Mouse (Mus musculus) limb, embryonic 13.5 days (tissue): ENCODE measurements around the gene Sfn. TPM values are rescaled to one million over a fixed set of nuclear protein-coding genes. Genes with fewer than 3 reads are reported as not detected.
A peak's percentile ranks its signal among the peaks of the same experiment; 100 is the strongest.

Source experiments
- ATAC-seq: fragments of 200-750 bp; cut with Nextera tagmentation; 2 replicates; pipeline ENCODE4 v1.8.0; 2017; ENCODE audit warnings: low read depth, moderate number of reproducible peaks, moderate TSS enrichment; ENCODE audit not compliant: low FRiP score
- H3K27ac ChIP-seq: fragments of 300-500 bp; sonication (generic); 2 replicates; pipeline ENCODE4 v1.5.1; 2015; ENCODE audit warnings: inconsistent platforms, mild to moderate bottlenecking, moderate library complexity
- H3K27me3 ChIP-seq: fragments of 300-500 bp; sonication (generic); 2 replicates; pipeline ENCODE4 v1.6.1; 2015; ENCODE audit warnings: mild to moderate bottlenecking, inconsistent platforms
- H3K36me3 ChIP-seq: fragments of 300-500 bp; sonication (generic); 2 replicates; pipeline ENCODE4 v1.6.1; 2015; ENCODE audit warnings: inconsistent platforms, mild to moderate bottlenecking, moderate library complexity
- H3K4me1 ChIP-seq: fragments of 300-500 bp; sonication (generic); 2 replicates; pipeline ENCODE4 v1.6.1; 2015; ENCODE audit warnings: inconsistent platforms
- H3K4me2 ChIP-seq: fragments of 300-500 bp; sonication (generic); replicated peaks from 2 replicates; pipeline ENCODE4 v1.6.1; 2015; ENCODE audit warnings: inconsistent platforms, mild to moderate bottlenecking, moderate library complexity
- H3K4me3 ChIP-seq: fragments of 300-500 bp; sonication (generic); 2 replicates; pipeline ENCODE4 v1.5.1; 2015; ENCODE audit warnings: moderate library complexity, mild to moderate bottlenecking, inconsistent platforms
- H3K9ac ChIP-seq: fragments of 300-500 bp; sonication (generic); 2 replicates; pipeline ENCODE4 v1.6.1; 2015; ENCODE audit warnings: mild to moderate bottlenecking, inconsistent platforms
- H3K9me3 ChIP-seq: fragments of 300-500 bp; sonication (generic); 2 replicates; pipeline ENCODE4 v1.6.1; 2016; ENCODE audit warnings: inconsistent platforms
- WGBS: fragments of 180-500 bp; shearing (Covaris S2); methylation state at CpG from one replicate; pipeline ENCODE4 v1.1.7; 2015; 5-methylcytosine and 5-hydroxymethylcytosine counted together
- polyA plus RNA-seq: library from polyadenylated mRNA; unstranded; fragments of >200 nt; fragmentation: Nextera tagmentation; extraction: Ambion mirVana; gene quantifications from 2 replicates; pipeline ENCODE4 v1.2.1, GENCODE M21; 2015

Sfn gene
- polyA plus RNA-seq, 1 experiment from 2014 or later: 81.3 TPM

DNA sequence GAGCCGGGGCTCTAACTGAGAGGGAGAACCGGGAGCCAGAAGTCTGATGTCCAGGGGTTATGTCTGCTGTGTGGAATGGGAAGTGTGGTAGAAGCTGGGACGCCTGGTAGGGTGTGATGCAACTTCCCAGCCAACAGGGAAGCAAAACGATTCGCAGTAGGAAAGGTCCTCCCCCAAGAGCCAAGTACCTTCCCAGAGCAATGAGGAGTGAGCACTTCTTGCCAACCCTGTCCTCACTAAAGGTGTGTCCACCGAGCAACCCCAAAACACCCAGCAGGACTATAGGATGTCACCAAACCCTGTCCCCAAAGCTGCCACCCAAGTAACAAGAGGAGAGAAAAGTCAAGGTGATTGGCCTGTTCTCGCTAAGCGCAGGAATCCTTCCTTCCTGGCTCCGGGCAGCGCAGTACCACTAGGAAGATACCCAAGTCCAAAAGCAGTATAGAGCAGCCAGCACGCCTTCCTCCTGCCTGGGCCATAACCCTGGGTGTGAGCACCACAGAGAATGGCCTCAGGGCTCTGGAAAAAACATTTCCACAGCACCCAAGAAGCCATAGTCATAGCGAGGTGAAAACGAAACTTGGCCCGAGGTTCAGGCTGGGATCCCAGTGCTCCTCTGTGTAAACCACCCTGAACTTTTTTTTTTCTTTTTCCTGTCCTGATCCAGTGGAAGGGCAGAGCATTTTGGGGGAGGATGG is 29.3 kb upstream of the Sfn start:
- Histone ChIP-seq H3K4me2 (peak overlapping the region; percentile 90), H3K36me3 (peaks cover 11% of the 10 kb centered on the region), H3K9me3 (no peaks in the 10 kb centered on the region), H3K9ac (0 out of 2 replicates have a peak overlapping the region, but pooled peaks have one; percentile 25), H3K27ac (no peak overlapping the region), H3K4me1 (peaks cover 27% of the 10 kb centered on the region), H3K27me3 (no peaks in the 10 kb centered on the region), H3K4me3 (no peak overlapping the region)
- ATAC-seq: no peak
- 78% methylated on average over 14 of the region's 14 CpGs for WGBS

DNA sequence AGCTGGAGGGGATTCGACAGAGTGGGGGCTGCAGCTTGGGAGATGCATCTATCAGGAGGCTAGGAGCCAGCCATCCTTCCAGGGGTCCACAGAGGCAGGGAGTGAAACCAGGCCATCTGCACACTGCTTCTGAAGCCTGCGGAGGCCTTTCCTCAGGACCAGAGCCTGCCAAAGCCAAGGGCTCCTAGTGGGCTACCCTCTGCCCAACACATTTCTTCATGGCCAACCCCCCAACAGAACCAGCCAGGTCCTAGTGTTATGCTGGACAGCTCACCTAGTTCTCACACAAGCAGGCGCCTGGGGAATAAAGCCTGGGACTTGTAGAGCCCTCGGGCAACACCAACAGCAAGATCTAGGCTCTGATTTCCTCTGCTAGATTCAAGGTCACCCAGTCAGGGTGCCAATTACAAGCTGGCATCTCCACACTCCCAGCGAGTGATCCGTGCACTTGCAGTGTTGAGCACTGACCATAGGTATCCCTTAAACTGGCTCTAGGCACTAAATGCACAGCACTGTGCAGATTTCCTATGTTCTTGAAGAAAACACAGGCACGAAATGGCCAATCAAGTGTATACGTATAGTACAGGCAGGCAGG is 28.5 kb upstream of the Sfn start:
- ATAC-seq: no peak
- WGBS: 90% methylated on average over 8 of the region's 8 CpGs
- Histone ChIP-seq H3K4me2 (no peak overlapping the region), H3K9ac (peak overlapping the region; percentile 25; the same call in 1 of the 2 replicates), H3K4me1 (peaks cover 27% of the 10 kb centered on the region), H3K4me3 (no peak overlapping the region), H3K27ac (no peak overlapping the region), H3K9me3 (no peaks in the 10 kb centered on the region), H3K36me3 (peaks cover 19% of the 10 kb centered on the region), H3K27me3 (no peaks in the 10 kb centered on the region)

DNA sequence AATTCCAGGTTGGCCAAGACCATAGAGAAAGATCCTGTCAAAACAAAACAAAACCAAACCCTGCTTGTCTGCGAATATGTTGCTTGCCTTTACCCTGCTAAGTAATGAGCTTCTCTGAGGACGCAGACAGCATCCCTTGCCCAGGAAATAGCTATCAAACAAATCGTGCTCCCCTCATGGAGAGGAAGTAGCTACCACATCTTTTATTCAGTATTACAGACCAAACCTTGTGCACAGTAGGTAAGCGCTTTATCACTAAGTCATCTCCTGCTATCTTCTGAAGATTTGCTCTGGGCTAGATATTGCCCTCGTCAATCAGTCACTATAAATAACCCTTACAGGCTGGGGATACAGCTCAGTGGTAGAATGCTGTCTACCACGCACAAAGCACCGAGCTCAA is 27.2 kb upstream of the Sfn start:
- no peak overlapping the region for H3K9ac ChIP-seq
- H3K36me3 ChIP-seq: peaks cover 31% of the 10 kb centered on the region
- WGBS: 85% methylated on average over 7 of the region's 7 CpGs
- no peak overlapping the region for H3K27ac ChIP-seq
- no peaks in the 10 kb centered on the region for H3K9me3 ChIP-seq
- ATAC-seq: no peak
- H3K4me3 ChIP-seq: no peak overlapping the region
- peaks cover 27% of the 10 kb centered on the region for H3K4me1 ChIP-seq
- H3K4me2 ChIP-seq: no peak overlapping the region
- no peaks in the 10 kb centered on the region for H3K27me3 ChIP-seq

DNA sequence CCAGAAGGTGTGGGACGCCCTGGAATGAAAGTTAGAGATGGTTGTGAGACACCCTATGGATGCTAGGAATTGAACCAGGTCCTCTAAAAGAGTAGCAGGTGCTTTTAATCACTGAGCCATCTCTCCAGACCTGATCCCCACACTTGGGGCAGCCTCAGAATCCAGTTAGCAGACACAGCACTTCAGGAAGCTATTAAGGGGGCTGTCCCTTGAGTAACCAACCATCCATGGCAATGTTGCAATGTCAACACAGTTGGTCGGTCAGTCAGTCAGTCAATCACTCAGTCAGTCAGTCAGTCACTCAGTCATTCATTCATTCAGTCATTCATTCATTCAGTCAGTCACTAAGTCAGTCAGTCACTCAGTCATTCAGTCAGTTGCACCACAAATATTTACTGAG is 26.5 kb upstream of the Sfn start:
- ATAC-seq: no peak
- Histone ChIP-seq H3K27me3 (no peaks in the 10 kb centered on the region), H3K4me1 (peaks cover 23% of the 10 kb centered on the region), H3K4me3 (no peak overlapping the region), H3K4me2 (no peak overlapping the region), H3K9me3 (no peaks in the 10 kb centered on the region), H3K9ac (no peak overlapping the region), H3K27ac (no peak overlapping the region), H3K36me3 (peaks cover 37% of the 10 kb centered on the region)
- 80% methylated on average over 2 of the region's 2 CpGs for WGBS

DNA sequence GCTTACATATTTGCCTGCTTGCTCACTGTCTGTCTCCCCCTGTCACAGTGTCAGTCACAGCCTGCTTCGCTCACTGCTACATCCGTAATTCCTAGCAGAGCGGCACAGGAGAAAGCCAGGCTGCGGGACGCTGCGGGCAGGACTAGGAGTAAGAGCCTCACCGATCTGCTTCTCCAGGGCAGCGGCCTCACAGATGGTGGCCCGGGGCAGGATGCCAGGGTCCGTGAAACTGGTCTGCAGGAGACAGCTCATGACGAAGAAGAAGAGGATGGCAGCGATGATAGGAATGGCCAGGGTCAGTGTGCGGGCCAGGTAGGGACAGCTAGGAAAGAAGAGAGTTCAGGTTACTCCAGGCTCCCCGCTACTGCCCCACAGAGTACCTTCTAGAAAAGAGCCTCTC is 25.1 kb upstream of the Sfn start:
- Histone ChIP-seq H3K4me1 (peaks cover 17% of the 10 kb centered on the region), H3K36me3 (peaks cover 45% of the 10 kb centered on the region), H3K4me2 (no peak overlapping the region), H3K27me3 (no peaks in the 10 kb centered on the region), H3K4me3 (no peak overlapping the region), H3K9me3 (no peaks in the 10 kb centered on the region), H3K27ac (no peak overlapping the region), H3K9ac (no peak overlapping the region)
- no peak for ATAC-seq
- WGBS: 94% methylated on average over 14 of the region's 14 CpGs

DNA sequence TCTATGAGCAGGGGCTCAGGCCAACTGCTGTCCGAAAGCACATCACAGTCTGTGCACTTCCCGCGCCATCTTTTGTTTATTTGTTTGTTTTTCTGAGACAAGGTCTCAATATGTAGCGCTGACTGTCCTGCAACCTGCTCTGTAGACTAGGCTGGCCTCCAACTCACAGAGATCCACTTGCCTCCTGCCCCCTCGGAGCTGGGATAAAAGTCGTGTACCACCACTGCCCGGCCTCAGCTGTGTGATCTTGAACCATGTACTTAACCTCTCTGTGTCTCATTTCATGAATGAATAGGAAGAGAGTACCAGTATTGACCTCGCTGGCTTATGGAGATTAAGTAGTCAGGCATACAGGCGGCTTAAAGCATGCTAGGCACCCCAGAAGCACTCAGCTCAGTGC is 24.7 kb upstream of the Sfn start:
- 91% methylated on average over 9 of the region's 9 CpGs for WGBS

DNA sequence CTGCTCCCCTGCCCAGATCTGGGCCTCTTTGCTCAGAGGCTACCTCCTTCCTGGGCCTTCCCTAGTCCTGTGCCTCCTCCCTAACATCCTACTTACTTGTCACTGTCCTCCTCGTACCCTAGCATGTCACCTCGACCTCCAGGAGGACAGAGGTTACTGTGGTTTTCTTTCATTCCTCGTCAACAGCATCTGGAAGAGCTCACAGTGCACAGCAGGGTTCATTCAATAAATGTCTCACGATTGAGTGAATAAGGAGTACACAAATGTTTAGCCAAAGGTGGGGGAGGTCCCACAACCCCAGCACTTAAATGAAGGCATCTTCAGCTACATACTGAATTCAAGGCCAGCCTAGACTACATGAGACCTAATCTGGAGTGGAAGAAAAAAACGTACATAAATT is 24.3 kb upstream of the Sfn start:
- no peak for ATAC-seq
- Histone ChIP-seq H3K4me2 (no peak overlapping the region), H3K4me3 (no peak overlapping the region), H3K27ac (no peak overlapping the region), H3K9ac (no peak overlapping the region), H3K9me3 (no peaks in the 10 kb centered on the region), H3K36me3 (peaks cover 53% of the 10 kb centered on the region), H3K4me1 (peaks cover 9% of the 10 kb centered on the region), H3K27me3 (no peaks in the 10 kb centered on the region)
- 55% methylated on average over 5 of the region's 5 CpGs for WGBS

More for the DNA sequence above, 24.7 kb upstream of the Sfn start:
- Histone ChIP-seq H3K4me1 (peaks cover 13% of the 10 kb centered on the region), H3K4me3 (no peak overlapping the region), H3K9me3 (no peaks in the 10 kb centered on the region), H3K36me3 (peaks cover 49% of the 10 kb centered on the region), H3K9ac (no peak overlapping the region), H3K27ac (no peak overlapping the region), H3K27me3 (no peaks in the 10 kb centered on the region), H3K4me2 (no peak overlapping the region)
- no peak for ATAC-seq

DNA sequence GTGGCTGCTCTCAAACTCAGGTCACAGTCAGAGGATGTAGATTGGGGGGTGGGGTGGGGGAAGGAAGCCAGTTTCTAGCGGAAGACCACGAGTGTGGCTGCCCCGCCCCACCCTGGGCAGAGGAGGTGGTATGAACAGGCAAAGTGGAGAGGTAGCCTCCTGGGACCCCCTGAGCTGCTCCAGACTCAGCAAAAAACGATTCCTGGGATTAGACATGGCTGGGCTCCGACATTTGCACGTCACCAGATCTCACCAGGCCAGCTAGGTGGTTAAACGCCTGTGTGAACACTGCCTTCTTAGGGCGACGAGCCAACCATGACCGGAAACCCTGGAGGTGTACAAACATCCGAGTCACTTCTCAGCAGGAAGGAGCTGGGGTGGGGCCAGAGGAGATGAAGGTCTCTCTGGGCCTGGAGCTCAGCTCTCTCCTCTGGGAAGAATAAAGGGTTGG is 23.7 kb upstream of the Sfn start:
- no peaks in the 10 kb centered on the region for H3K9me3 ChIP-seq
- 0 out of 2 replicates have a peak, but pooled peaks cover 4% of the 10 kb centered on the region for H3K4me1 ChIP-seq
- no peak overlapping the region for H3K9ac ChIP-seq
- H3K4me2 ChIP-seq: no peak overlapping the region
- ATAC-seq: 0 out of 2 replicates have a peak, but pooled peaks have one; percentile 15
- no peak overlapping the region for H3K4me3 ChIP-seq
- no peaks in the 10 kb centered on the region for H3K27me3 ChIP-seq
- peaks cover 59% of the 10 kb centered on the region for H3K36me3 ChIP-seq
- no peak overlapping the region; the same call in 1 of the 2 replicates for H3K27ac ChIP-seq
- WGBS: 64% methylated on average over 11 of the region's 11 CpGs

DNA sequence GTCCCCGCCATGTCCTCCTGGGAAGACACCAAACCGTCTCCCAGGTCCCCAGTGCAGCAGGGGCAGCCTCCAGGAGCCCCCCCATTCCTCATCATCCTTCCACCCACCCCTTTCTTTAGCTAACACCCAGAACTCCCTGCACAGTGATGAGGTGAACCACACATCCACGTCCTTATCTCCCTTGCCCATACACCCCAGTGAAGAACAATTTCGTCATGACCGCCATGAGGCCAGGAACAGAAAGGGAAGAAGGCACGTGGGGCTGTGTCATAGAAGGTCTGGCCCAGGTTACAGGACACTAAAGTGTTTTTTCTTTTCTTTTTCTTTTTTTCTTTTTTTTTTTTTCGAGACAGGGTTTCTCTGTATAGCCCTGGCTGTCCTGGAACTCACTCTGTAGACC is 22.9 kb upstream of the Sfn start:
- H3K36me3 ChIP-seq: peaks cover 67% of the 10 kb centered on the region
- H3K4me1 ChIP-seq: no peaks in the 10 kb centered on the region
- no peak overlapping the region for H3K27ac ChIP-seq
- WGBS: 89% methylated on average over 7 of the region's 7 CpGs
- no peak overlapping the region for H3K9ac ChIP-seq
- no peaks in the 10 kb centered on the region for H3K9me3 ChIP-seq
- no peak overlapping the region for H3K4me2 ChIP-seq
- H3K4me3 ChIP-seq: no peak overlapping the region
- H3K27me3 ChIP-seq: no peaks in the 10 kb centered on the region
- ATAC-seq: no peak

DNA sequence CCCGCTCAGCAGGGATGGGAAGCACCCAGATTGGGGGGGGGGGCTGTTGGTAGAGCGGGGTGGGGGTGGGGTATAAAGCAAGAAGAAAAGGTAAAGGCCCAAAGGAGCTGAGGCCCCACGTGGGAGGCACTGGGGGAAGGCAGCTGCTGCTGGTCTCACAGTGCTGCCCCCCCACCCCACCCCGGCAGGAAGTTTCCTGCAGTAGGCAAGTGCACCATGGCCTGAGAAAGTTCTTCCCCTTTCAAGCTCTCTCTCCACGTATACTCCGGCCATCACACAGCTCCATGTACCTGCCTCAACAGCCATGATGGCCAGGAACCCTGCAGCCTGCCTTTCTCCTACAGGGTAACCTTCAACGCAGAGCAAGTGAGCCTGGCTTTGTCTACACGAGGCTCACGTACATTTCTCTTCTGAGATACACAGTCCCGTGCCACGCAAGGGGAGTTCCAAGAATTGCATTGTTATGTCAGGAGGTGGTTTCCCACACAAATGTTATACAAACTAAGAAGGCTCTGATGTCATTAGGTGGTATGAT is 20.3 kb upstream of the Sfn start:
- Histone ChIP-seq H3K36me3 (peaks cover 84% of the 10 kb centered on the region), H3K9ac (no peak overlapping the region), H3K4me2 (no peak overlapping the region), H3K27ac (no peak overlapping the region), H3K9me3 (no peaks in the 10 kb centered on the region), H3K27me3 (no peaks in the 10 kb centered on the region), H3K4me1 (no peaks in the 10 kb centered on the region), H3K4me3 (no peak overlapping the region)
- no peak for ATAC-seq
- 81% methylated on average over 10 of the region's 11 CpGs for WGBS

DNA sequence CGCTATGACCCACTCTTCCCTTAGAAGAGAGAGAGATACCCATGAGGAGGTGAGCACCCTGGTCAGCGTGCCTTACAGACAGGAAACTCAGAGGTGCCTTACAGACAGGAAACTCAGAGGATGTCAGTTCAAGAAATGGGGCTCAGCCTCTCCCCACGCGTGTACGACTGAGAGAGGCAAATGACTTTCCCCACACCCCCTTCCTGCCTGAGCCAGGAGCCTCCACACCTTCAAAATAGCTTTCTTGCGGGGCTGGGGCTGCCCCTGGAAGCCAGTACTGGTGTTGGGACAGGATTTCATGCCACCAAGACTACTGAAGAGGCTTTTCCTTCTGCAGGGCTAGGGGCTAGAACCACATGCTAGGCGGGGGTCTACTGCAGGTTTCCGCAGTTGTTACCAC is 18.7 kb upstream of the Sfn start:
- no peaks in the 10 kb centered on the region for H3K9me3 ChIP-seq
- 84% methylated on average over 8 of the region's 8 CpGs for WGBS
- no peaks in the 10 kb centered on the region for H3K4me1 ChIP-seq
- no peak overlapping the region for H3K4me3 ChIP-seq
- H3K36me3 ChIP-seq: peaks cover 82% of the 10 kb centered on the region
- no peak overlapping the region for H3K9ac ChIP-seq
- H3K4me2 ChIP-seq: no peak overlapping the region
- H3K27ac ChIP-seq: no peak overlapping the region
- H3K27me3 ChIP-seq: no peaks in the 10 kb centered on the region
- ATAC-seq: no peak

DNA sequence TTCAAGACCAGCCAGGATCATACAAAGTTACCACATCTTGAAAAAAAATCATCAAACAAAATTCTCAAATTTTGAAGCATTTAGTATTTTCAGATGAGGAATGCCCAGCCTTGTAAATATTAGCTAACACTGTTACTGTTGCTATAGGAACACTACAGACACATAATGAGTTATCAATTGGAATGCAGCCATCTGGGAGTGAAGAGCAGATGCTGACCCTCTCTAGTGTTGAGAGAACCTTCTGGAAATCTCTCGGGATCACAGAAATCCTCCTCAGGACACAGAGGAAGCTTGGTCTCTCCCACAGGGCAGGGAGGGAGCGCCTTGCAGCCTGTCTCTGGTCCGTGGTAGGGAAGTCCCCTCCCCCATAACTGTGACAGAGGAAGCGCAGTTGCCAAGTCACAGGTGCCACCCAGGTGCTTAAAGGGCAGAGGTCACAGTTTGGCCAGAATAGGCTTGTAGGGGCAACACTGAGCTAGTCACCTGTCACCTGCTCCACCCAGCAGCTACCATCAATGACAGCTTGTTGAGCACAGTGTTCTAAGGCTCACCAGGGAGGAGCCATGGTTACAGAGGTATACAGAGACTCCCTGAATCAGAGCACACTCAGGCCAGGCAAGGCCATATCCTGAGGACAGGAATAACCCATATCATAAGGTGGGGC is 17.6 kb upstream of the Sfn start:
- Histone ChIP-seq H3K9ac (no peak overlapping the region), H3K4me2 (no peak overlapping the region), H3K4me1 (no peaks in the 10 kb centered on the region), H3K9me3 (no peaks in the 10 kb centered on the region), H3K36me3 (peaks cover 82% of the 10 kb centered on the region), H3K4me3 (no peak overlapping the region), H3K27me3 (no peaks in the 10 kb centered on the region), H3K27ac (no peak overlapping the region)
- 77% methylated on average over 4 of the region's 4 CpGs for WGBS
- no peak for ATAC-seq
